Mouse (Mus musculus) layer of hippocampus, postnatal 25 days (tissue): Measurements from ENCODE around the gene Gm20817. TPM values are rescaled to one million over a fixed set of nuclear protein-coding genes. Genes with fewer than 3 reads are reported as not detected.
"Not testable (repeated sequence)": the region's sequence is repeated elsewhere in the genome, so short reads cannot be mapped to it uniquely, and the experiment has no call there.

Experiments used
- DNase-seq, 2 experiments: peaks; one replicate each; pipeline ENCODE4 v3.0.0; 2022; ENCODE audit warnings: mixed read lengths in 2 of 2, low spot score in 1 of 2; ENCODE audit errors: extremely low spot score in 1 of 2
- total RNA-seq, 2 experiments: library from RNA; stranded (reverse); gene quantifications; 2 replicates each; pipeline ENCODE4 v1.2.3; 2021

The Gm20817 gene
- not detected for total RNA-seq

DNA sequence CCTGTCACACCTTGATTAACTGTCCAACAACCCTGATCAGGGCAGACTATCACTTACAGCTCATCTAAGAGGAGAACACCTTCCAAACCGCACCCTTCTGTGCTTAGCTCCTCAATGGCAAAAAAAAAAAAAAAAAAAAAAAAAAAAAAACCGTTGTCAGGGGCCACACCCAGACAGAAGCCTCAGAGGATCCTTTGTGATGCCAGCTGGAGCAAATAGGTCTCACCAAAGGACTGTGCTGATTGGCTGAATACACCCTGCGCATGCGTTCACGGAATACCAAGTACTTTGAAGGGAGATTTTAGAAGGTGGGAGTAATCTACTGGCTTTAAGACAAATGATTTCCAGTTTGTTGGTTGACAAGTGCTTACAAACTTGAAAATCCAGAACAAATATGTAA is at the start of gene Gm20817:
Gm20817 (minus strand) TSS at position 101 of the 400 bp plus-strand sequence.
- DNase-seq = not testable (repeated sequence)
